Mouse (Mus musculus) adrenal gland (tissue): ENCODE data around the gene Ripk4.

Experiments
- intact Hi-C: fragments of 180-260 bp; cut with DNase I; formaldehyde crosslinking; loops from one replicate; pipeline ENCODE4 v1.15.1; 2025
- long read RNA-seq, 2 experiments: library from polyadenylated mRNA; unstranded; transcript quantifications; one replicate each; pipeline ENCODE4 v2.0.0; 2020; ENCODE audit warnings: borderline replicate concordance in 1 of 2; ENCODE audit not compliant: insufficient replicate concordance in 1 of 2

The Ripk4 gene
- long read RNA-seq, experiment 1, partial matches to known transcripts = 1 of 1 reads
- long read RNA-seq, experiment 1, other reads (novel, unspliced or antisense) = 0 of 1 reads
- long read RNA-seq, experiment 2, partial matches to known transcripts = 1 of 1 reads
- long read RNA-seq, experiment 2, other reads (novel, unspliced or antisense) = 0 of 1 reads

DNA sequence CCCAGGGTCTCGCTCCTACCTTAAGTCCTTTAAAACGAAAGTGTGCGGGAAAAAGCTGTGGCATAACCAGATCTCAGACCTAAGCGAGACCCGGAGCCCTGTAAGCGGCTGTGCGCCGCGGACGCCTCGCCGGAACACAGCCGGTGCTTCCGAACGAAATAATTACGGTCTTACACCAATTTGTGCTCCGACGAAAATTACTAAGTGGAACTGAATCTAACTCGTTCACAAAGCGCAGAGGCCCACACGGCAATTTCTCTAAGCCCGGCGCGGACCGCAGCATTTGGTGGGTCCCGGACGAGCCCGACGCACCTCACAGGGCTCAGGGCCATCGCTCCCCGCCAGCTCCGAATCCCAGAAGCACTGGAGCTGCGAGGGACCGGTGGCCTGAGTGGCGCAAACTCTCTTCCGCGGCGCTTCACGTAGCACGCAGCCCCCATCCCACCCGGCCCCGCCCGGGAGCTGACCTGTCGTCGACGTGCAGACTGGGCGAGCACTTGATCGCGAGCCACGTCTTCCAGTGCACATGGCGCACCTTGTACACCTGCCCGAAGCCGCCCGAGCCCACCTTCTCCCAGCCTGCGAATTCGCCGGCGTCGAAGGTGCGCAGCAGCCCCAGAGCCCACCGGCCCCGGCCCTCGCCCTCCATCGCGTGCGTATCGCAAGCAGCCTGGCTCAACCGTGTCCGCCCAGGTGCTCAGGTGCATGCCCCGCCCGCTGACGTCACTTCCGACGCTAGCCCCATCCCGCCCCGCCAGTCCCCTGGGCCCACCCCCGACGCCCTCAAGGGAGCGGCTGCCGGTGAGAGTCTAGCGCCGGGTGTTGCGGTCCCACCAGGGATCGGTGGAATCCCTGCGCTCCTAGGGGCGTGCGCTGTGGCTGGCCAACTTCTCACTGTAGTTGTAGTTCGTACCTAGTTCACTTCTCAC is at the start of gene Ripk4:
Gene Ripk4 (minus strand): TSS at position 727 of the 929 bp plus-strand sequence.
- intact Hi-C loops = loop anchor here (10.0 kb wide), 1 partner anchor 169 kb away; no protein-coding TSS in a partner anchor

DNA sequence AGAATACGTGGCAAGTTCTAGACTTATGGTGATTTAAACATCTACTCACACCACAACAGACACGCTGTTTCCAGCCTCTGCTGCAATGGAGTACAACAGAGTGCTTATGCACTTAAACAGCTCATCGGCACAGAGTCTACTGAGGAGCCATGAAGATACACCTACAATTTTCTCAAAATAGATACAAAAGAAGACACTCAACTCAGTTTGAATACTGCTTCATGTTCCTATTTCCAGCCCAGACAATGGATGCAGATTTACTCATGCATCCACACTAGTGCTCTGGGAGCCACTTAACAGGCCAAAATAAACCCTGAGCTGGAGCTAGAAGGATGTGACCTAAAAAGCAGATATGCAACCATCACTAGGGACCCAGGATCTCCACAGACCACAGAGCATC is 45.3 kb upstream of the Ripk4 start:
- intact Hi-C loops = loop anchor here (10.0 kb wide), 1 partner anchor 186 kb away; the partner anchor contains the start of gene B230307C23Rik

DNA sequence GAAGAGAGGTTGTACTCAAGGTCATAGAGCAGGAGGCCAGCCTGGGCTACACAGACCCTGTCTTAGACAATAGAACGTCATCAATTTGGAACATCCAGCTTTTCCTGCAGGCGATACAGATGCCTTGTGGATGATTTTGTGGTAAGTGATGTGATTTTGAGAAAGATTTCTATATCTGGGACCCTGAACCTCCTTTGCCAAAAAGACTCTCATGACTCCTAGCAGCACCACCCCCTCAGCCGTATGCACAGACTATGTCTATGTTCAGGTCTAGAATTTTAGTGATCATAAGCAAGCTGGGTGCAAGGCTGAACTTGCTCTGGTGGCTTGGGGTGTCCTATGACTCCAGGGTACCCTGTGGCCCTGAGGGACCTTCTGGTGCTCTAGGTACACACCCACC is 42.1 kb upstream of the Ripk4 start:
- intact Hi-C loops = loop anchor here (2.0 to 10.0 kb wide), 2 partner anchors 73 to 189 kb away; partner anchors contain the start of gene B230307C23Rik

DNA sequence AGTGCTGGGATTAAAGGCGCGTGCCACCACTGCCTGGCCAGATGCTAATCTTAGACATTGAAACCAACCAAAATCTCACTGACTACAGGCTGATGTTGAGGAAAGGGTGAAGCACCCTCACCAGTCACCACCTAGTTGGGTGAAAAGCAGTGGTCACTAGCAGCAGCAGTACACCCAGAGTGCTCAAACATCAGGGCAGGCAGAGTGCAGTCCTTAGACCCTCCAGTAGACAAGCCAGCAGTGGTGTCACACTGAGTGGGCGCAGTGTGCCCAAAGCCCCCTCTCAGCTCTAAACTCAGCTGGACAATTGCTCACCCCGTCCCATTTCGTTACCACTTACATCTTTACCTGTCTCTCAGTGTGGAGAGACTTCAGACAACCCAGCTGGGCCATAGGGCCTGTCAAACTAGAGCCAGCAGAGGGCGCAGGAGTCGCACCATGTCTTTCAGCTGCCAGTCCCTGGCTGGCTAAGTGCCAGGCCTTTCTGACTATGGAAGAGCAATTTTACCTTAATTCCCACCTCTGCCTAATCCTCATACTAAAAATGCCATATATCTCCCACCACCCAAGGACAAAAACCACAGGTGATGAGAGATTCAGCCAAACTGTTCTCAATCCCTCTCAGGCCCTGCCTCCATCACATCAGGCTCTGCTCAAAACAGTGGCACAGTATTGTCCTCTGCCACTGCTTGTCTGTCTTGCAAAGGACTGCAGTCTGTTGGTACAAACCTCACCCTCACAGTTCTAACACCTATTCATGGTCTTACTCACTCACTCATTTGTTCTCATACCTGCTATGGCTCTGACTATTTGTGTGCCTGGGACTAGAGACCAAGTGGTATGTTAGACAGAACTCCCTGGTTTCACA is 41.3 kb upstream of the Ripk4 start:
- intact Hi-C loops = loop anchor here (2.0 to 10.0 kb wide), 2 partner anchors 74 to 190 kb away; partner anchors contain the start of gene B230307C23Rik

DNA sequence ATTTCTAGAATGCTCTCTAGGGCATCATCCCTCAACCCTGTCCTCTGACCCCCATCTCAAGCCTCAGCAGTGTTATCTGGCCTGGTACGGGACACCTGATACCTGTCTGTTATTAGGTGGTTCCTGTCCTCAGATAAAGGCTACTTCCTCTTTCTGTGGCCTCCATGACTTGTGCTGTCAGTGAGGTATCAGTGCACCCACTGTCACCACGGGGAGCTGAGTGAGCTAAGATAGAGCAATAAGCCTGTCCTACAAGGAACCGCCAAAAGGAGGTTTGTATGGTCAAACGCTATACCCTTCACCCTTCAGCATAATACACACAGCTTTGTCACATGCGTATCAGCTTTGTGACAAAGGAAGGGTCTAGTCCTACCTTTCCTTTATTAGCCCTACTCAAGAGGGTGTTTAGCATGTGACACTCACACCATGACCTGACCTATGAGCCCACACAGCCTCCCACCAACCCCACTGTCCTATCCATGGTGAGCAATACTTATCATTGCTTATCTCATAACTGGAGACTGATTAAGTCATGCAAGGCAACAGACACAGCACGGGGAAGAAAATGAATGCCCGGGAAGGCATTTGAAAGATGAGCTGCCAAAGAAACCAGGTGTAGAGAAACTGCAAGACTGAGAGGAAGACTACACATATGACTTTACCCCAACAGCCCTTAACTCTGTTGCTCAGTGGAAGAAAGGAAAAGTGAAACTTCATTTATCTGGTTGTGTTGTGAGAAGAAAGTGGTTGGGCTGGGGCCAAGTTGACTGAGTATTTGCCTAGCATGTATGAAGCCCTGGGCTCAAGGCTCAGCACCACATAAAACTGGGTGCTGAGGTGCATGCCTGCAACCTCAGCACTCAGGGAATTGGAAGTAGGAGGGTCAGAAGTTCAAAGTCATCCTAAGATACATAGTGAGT is 34.6 kb upstream of the Ripk4 start:
- intact Hi-C loops = no loop called here

DNA sequence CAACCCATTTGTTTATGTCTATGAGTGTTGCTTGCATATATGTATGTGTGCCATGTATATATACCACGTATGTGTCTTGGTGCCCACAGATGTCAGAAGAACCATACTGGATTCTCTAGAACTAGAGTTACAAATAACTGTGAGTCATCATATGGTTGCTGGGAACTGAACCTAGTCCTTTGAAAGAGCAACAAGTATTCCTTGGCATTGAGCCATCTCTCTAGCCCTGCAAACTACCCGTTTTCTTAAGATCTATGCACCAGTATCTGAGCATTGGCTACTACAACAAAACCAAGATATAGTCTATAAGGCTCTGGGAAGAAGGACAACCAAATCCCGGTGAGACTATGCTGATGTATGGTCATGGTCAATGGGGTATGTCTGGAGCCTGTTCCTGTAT is 33.6 kb upstream of the Ripk4 start:
- intact Hi-C loops = no loop called here

DNA sequence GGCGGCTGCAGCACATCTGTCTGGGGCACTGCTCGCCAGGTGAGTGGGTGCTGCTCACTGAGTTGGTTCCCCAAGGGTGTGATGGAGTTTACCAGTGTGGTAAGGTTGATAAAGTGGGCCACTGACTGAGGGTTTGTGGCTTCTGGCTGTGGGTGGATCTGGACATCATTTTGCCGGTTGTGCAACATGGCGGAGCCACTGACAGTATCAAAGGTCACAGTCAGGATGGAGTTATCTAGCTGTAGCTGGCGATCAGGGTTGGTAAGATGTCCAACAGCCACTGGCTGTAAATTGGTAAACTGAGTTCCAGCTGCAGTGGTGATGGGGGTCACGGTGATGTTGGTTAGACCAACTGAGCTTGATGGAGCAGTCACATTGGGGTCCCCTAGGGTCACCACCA is 30.7 kb upstream of the Ripk4 start:
- intact Hi-C loops = no loop called here

DNA sequence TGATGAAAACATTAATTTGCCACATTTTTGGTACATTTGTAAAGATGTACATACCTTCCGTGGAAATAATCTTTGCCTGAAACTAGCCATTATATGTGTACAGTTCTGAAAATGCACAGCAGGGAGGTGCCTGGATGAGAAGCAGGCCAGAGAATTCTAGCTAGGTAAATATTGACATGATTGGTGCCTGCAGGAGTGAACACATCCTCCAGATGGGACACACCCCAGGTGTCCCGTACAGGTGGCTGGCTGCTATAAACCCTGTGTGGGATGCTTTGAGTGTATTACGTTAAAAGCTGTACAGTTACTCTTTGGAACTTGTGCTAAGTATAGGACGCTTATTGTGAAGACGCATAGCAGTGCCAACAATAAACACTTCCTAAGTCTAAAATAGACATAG is 19.5 kb upstream of the Ripk4 start:
- intact Hi-C loops = no loop called here

DNA sequence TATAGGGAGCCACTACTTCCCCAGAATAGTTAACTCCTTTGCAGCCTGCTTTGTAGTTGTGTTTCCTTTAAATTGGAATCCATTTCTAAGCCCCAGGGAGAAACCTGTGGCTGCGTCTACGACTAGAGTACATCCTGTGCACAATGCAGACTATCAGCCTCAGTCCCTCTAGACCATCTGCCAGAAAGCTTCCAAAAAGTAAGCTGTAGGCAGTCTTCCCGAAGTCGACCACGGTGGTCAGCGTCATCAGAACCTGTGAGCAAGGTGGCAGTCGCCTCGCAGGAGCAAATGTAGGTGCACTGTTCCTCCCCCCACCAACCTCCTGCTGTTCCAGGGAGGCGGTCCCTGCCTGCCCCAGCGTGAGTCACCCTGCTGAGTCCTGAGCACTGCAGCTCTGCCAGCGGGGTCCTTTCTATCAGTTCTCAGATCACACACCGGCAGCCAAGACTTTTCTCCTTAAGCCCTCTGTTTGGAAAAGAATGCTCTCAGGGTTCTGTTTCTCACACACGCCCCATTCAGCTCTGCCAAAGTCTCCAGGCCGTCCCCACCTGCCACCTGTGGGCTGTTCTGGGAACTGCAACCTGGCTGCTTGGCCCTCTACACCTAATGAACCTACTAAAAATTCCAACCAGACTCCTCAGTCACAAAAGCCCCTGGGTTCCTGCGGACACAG is 14.9 kb upstream of the Ripk4 start:
- intact Hi-C loops = loop anchor here (10.0 kb wide), 1 partner anchor 464 kb away; no protein-coding TSS in a partner anchor

DNA sequence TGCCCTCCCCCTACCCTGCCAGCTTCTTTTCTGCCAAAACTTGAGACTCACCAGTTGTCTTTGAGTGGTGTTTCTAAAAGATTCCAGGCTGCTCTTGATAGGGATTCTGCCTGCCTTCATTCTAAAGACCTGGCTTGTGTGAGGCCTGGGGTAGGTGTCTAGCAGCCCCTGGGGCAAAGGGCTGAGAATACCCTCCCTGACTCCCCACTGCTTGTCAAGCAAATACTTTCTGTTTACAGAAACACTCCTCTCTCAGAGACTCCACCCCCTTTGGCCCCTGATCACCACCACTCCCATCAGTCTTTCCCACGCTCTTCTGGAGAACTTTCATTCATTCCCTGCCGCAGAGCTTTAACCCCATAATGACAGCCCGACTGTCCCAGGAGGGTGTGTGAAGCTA is 2.9 kb upstream of the Ripk4 start:
- intact Hi-C loops = loop anchor here (10.0 kb wide), 1 partner anchor 172 kb away; no protein-coding TSS in a partner anchor

DNA sequence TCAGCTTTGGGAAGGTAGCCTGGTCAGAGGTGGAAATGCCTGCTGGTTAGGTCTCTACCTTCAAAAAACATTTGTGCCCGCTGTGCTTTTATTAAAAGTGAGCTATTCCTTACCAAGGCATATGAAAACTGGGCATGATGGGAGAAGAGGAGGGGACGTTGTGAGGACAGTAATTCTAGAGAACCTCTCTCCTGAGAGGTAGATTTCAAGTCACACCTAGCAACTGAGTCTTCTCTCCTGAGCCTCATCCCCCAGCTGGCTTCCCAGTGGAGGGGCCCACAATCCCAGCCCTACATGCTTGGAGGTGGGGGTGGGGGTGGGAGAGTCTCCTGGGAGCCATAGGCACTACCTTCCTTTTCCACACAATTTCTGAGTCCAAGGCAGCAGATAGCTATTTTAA is 1.0 kb upstream of the Ripk4 start:
- intact Hi-C loops = loop anchor here (10.0 kb wide), 1 partner anchor 170 kb away; no protein-coding TSS in a partner anchor

DNA sequence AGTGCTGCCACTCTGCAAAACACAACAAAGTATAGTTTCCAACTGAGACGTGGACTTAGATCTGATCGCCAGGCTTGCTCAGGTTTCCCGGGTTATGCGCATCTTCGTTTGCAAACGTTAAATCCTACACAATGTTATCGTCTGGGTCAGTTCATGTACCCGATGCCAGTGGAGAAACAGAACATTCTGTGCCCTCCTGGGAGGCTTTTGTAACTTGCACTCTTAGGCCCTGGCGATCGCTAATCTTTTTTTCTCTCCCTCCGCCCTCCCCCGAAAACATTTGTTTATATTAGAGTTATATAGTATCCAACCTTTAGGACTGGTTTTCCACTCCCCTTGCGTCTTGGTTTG is 378 bp upstream of the Ripk4 start:
- intact Hi-C loops = loop anchor here (10.0 kb wide), 1 partner anchor 169 kb away; no protein-coding TSS in a partner anchor

DNA sequence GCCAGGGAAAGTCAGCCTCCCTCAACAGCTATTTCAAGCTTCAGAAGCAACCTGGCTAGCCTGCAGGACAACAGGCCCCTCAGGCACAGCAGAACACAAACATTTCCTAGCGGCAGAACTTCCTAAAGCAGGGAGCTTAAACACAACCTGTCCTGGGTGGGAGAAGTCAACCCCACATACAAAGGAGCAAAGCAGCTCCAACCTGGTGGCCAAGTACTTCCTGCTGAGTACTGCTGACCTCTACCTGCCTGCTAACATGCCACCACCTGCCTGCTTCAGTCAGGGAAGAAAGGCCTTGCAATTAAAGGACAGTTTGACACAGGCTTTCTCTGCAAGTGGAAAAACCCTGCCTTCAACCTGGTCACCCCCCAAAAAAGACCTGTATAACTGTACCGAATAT is 1.8 kb downstream of the Ripk4 start:
- intact Hi-C loops = loop anchor here (10.0 kb wide), 1 partner anchor 167 kb away; no protein-coding TSS in a partner anchor

DNA sequence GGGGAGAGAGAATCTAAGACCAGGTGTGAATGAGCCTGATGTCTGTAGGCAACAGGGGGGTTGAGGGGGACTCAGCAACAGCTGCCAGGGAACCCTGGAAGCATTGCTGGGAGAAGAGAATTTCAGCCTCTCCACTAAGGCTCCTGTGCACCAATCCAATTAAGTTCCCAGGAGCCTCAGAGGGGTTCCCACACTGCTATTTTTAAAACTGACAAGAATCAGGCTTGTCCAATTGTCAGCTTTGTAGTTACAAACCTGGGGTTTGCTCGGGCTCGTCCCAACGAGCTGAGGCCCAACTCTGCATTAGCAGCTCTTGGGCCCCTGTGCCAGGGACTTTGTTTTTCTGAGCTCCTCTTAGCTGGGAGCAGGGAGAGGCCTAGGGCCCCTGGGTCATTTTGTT is 3.9 kb downstream of the Ripk4 start:
- intact Hi-C loops = loop anchor here (10.0 kb wide), 1 partner anchor 165 kb away; no protein-coding TSS in a partner anchor

DNA sequence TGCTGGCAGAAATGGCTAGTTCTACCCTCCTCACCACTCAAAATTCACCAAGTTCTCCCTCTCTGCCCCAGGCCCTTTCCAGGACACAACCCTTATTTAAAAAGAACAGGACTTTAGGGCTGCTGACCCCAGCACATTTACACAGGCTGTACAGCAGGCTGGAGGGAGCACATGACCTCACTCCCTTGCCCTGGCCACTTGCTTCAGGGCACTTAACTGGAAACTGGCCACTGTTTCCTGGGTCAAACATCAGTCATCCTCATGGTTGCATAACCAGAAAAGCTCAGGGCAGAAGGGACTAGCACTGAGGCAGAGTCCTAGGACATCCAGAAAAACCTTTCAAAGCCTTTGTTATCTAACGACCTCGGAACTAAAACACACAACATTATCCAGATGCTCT is 5.3 kb downstream of the Ripk4 start:
- intact Hi-C loops = no loop called here

DNA sequence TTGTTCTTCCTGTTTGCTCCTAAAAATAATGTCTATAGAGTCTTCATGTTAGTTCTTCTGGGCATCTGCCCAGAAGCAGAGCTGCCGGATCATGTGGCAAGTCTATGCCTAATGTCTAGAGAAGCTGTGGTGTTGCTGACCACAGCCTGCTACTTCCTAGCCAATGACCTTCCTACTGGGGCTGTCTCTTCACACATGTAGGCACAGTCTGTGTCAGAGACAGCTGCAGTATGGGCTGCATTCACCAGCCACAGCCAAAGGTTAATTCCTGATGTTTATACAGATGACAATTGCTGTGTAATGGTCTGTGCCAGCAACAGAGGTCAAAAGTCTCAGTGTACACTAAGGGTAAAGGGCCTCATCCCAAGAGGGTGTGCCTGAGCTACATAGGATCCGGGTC is 7.1 kb downstream of the Ripk4 start:
- intact Hi-C loops = no loop called here

DNA sequence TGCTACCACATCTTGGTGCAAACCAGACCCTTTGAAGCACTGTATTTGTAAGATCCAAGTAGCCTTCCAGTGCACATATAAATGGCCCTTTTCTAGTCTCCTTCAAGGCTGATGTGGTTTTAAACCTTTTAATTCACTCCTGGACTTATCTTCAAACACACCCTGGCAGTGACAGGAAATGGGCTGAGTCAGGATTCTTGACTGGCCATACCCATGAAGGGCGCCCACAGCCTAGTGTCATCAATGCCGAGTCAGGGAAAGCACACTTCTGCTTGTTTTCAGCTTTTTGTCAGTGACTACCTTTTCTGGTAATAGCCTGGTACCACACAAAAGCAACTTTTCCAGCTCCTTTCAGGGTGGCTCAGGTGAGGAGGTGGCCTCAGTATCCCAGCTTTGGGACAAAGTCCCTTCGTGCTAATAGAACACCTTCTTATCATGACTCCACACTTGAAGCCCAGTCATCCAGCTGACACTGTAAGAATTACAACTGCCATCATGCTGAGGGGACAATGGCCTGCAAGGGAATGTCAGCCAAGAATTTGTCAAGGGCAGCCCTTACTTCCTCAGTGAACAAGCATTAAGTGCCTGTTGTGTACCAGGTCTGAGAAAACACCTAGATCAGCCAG is 11.2 kb downstream of the Ripk4 start:
- intact Hi-C loops = no loop called here

DNA sequence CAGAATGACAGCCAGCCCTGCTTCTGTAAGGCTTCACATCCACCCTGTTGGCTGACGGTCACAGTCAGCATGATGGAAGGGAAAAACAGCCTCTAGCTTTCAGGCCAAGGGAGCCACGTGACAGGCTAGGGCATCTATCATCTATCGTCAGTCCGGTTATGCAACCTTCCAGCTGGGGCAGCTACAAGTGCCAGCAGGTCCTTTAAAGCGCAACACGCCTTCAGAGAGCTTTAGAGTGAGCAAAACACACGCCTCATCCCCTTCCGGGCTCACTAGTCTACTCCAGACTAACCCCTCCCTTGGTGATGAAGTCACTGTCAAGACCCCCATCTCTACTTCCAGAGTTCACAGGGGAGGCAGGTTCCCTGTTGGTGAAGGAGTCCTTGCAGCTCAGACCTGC is 11.7 kb downstream of the Ripk4 start:
- intact Hi-C loops = no loop called here

DNA sequence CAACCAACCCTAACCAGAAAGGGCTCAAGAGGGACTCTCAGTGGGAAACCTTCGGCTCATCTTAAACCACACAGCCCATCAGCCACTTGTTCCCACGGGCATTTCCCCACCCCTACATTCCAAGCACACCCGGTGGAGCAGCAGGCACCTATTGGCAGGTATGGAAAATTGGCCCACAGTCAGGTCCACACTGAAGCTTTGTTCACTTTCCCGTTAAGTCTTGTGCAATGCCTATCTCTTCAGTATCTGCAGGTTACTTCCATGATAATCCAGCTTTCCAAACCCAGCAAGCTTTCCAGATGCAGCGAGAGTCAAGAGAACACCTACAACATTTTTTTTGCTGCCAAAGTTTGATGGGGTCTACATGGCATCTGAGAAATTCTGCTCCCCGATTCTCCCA is 15.2 kb downstream of the Ripk4 start:
- intact Hi-C loops = no loop called here
